Mouse (Mus musculus): Measurements from ENCODE around the gene Gm20388.

GRCm38 (mm10) chr8:119947653-119948052 is 37.0 kb downstream of the Gm20388 start:
- TF ChIP-seq CTCF (IDR thresholded peaks at IDR 0.05; ENCODE audit: low read depth) = no peak
- TF ChIP-seq EP300 (optimal IDR thresholded peaks at IDR 0.05) = no peak
